12 mouse cellular contexts compared by ENCODE assay signal in the genomic region with DNA sequence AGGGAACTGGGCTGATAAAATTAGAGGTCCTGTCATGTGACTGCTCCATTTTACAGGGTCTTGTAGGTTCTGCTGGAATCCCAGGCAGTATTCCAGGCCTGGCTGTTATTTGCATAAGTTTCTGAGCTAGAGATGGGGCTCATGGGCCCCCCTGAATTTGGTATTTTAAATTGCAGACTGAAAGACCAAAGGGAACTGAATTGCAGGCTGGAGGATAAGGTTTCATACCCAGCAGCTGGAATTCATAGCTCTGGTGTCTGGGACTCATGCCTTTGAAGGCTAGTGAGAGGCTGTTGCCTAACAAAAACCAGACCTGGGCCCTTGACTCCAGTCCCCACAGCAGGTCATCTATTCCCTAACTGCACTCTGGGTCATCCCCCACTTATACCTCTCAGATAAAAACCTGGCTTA. TPM values are rescaled to one million over a fixed set of nuclear protein-coding genes. Genes with fewer than 3 reads are reported as not detected.
DNase-seq lines count a peak whose midpoint lies in the region; ATAC-seq and TF ChIP-seq lines count a peak whose summit lies in the region.
"Had no signal": no experiment of that assay in that cellular context is flagged by ENCODE, and none has a peak within 500 bp of the region (broad histone marks: within the 10 kb centered on the region; RNA-seq: fewer than 3 reads in every experiment).

No protein-coding gene starts in this region.

- ATAC-seq in intestine, embryonic 14.5 days (replicated peaks; ENCODE audit: low FRiP score, low TSS enrichment, low read depth): 0 out of 2 replicates have a peak, but pooled peaks have one; percentile 53
- ATAC-seq in intestine, embryonic 16.5 days: no peak
- peak; percentile 60; the same call in 1 of the 2 replicates for ATAC-seq in stomach, embryonic 15.5 days (ENCODE audit: insufficient read depth, low FRiP score, low read depth)
- ATAC-seq in liver, embryonic 12.5 days: no peak

- DNase-seq in intestine, embryonic 14.5 days (ENCODE audit: low spot score): no peak
- DNase-seq in heart, postnatal 36 days: peak; percentile 36 to 56
- no peak for DNase-seq in thymus, postnatal 0 days (ENCODE audit: low spot score)
- DNase-seq in liver: no peak
- DNase-seq: adrenal gland, adult 8-10 months; kidney, adult 8-10 months; liver, embryonic 13.5 days had no signal

- H3K4me1 ChIP-seq in intestine, embryonic 14.5 days (replicated peaks; ENCODE audit: control insufficient read depth, insufficient read depth, low read length): peaks cover 10% of the 10 kb centered on the region; the same call in 1 of the 2 replicates
- peaks cover 2% of the 10 kb centered on the region; the same call in 1 of the 2 replicates for H3K4me1 ChIP-seq in intestine, embryonic 16.5 days (ENCODE audit: control insufficient read depth, insufficient read depth, low read length)
- H3K4me1 ChIP-seq in embryonic fibroblast, embryonic 13.5 days (ENCODE audit: control insufficient read depth, insufficient read depth, low read length): peaks cover 10% of the 10 kb centered on the region
- peaks cover 3% of the 10 kb centered on the region; the same call in 1 of the 2 replicates for H3K4me1 ChIP-seq in stomach, embryonic 15.5 days
- no peaks in the 10 kb centered on the region for H3K4me1 ChIP-seq in liver, embryonic 12.5 days

- H3K4me2 ChIP-seq in intestine, embryonic 14.5 days (ENCODE audit: low read length): no peak overlapping the region
- no peak overlapping the region for H3K4me2 ChIP-seq in intestine, embryonic 16.5 days (ENCODE audit: low read depth, low read length)
- H3K4me2 ChIP-seq in stomach, embryonic 15.5 days: no peak overlapping the region
- H3K4me2 ChIP-seq in liver, embryonic 12.5 days: no peak overlapping the region
- H3K4me2 ChIP-seq: liver, embryonic 13.5 days had no signal

- H3K27ac ChIP-seq in intestine, embryonic 14.5 days (ENCODE audit: low read depth): no peak overlapping the region
- no peak overlapping the region for H3K27ac ChIP-seq in intestine, embryonic 16.5 days (ENCODE audit: low read length)
- peak overlapping the region; percentile 50 for H3K27ac ChIP-seq in embryonic fibroblast, embryonic 13.5 days (ENCODE audit: insufficient read depth, low read length)
- no peak overlapping the region for H3K27ac ChIP-seq in stomach, embryonic 15.5 days
- H3K27ac ChIP-seq in liver, embryonic 12.5 days: no peak overlapping the region
- H3K27ac ChIP-seq: liver, embryonic 13.5 days had no signal

- no peaks in the 10 kb centered on the region for H3K36me3 ChIP-seq in intestine, embryonic 14.5 days (ENCODE audit: control insufficient read depth, insufficient read depth, low read length)
- no peaks in the 10 kb centered on the region for H3K36me3 ChIP-seq in intestine, embryonic 16.5 days (ENCODE audit: control insufficient read depth, insufficient read depth, low read length)
- no peaks in the 10 kb centered on the region for H3K36me3 ChIP-seq in stomach, embryonic 15.5 days
- no peaks in the 10 kb centered on the region for H3K36me3 ChIP-seq in liver, embryonic 12.5 days
- H3K36me3 ChIP-seq: liver, embryonic 13.5 days had no signal

- no peak overlapping the region for H3K4me3 ChIP-seq in intestine, embryonic 14.5 days (ENCODE audit: low read depth, low read length)
- H3K4me3 ChIP-seq in intestine, embryonic 16.5 days (ENCODE audit: low read length): no peak overlapping the region
- no peak overlapping the region for H3K4me3 ChIP-seq in embryonic fibroblast, embryonic 13.5 days (ENCODE audit: insufficient read depth, low read length)
- H3K4me3 ChIP-seq in stomach, embryonic 15.5 days (replicated peaks): no peak overlapping the region
- H3K4me3 ChIP-seq in liver, embryonic 12.5 days: no peak overlapping the region
- H3K4me3 ChIP-seq: erythroblast, embryonic 14.5 days; liver, embryonic 13.5 days had no signal

- H3K9me3 ChIP-seq in intestine, embryonic 14.5 days (ENCODE audit: control insufficient read depth, low read length): no peaks in the 10 kb centered on the region
- no peaks in the 10 kb centered on the region for H3K9me3 ChIP-seq in intestine, embryonic 16.5 days (ENCODE audit: control insufficient read depth, low read length)
- no peaks in the 10 kb centered on the region for H3K9me3 ChIP-seq in stomach, embryonic 15.5 days
- no peaks in the 10 kb centered on the region for H3K9me3 ChIP-seq in liver, embryonic 12.5 days (replicated peaks)
- H3K9me3 ChIP-seq: liver, embryonic 13.5 days had no signal

- TF ChIP-seq POLR2A in embryonic fibroblast, embryonic 13.5 days (IDR thresholded peaks at IDR 0.05; ENCODE audit: low read depth, low read length): no peak

- no peaks in the 10 kb centered on the region for H3K27me3 ChIP-seq in intestine, embryonic 14.5 days (replicated peaks; ENCODE audit: control insufficient read depth, insufficient read depth, low read length)
- H3K27me3 ChIP-seq in intestine, embryonic 16.5 days (replicated peaks; ENCODE audit: control insufficient read depth, insufficient read depth, low read length): no peaks in the 10 kb centered on the region
- H3K27me3 ChIP-seq in stomach, embryonic 15.5 days (replicated peaks): no peaks in the 10 kb centered on the region
- H3K27me3 ChIP-seq in liver, embryonic 12.5 days (replicated peaks): no peaks in the 10 kb centered on the region
- H3K27me3 ChIP-seq: liver, embryonic 13.5 days had no signal

- intact Hi-C loops in heart, postnatal 36 days (cut with DNase I): no loop called here

- no peak for TF ChIP-seq CTCF in embryonic fibroblast, embryonic 13.5 days (IDR thresholded peaks at IDR 0.05; ENCODE audit: borderline replicate concordance, insufficient read depth, low read length)

- no peak overlapping the region for H3K9ac ChIP-seq in intestine, embryonic 14.5 days (ENCODE audit: low read length)
- H3K9ac ChIP-seq in intestine, embryonic 16.5 days (ENCODE audit: low read depth, low read length): no peak overlapping the region
- no peak overlapping the region for H3K9ac ChIP-seq in stomach, embryonic 15.5 days
- H3K9ac ChIP-seq in liver, embryonic 12.5 days: no peak overlapping the region
- H3K9ac ChIP-seq: liver, embryonic 13.5 days had no signal

RNA-seq across cellular contexts. Expression of a gene that starts 45.6 kb away (rescaled TPM):
- polyA plus RNA-seq in intestine, embryonic 14.5 days (2014; fragmentation: Nextera tagmentation; extraction: Ambion mirVana): 5.5 and 6.0 TPM in 2 replicates
- 6.9 and 8.1 TPM in 2 replicates for polyA plus RNA-seq in intestine, embryonic 16.5 days (2015; fragmentation: Nextera tagmentation; extraction: Ambion mirVana)
- 1.9 and 4.1 TPM in 2 replicates for polyA plus RNA-seq in embryonic fibroblast, embryonic 13.5 days (2011; ENCODE audit: insufficient read length, low read depth, missing spikeins)
- total RNA-seq in heart, postnatal 36 days (2021): 10 to 100 TPM; 16.2 to 21.0 TPM
- polyA plus RNA-seq in stomach, embryonic 15.5 days (2015; fragmentation: Nextera tagmentation; extraction: Ambion mirVana): 9.8 and 10.0 TPM in 2 replicates
- polyA plus RNA-seq in thymus, postnatal 0 days (2015; fragmentation: Nextera tagmentation; extraction: Ambion mirVana): 4.7 and 4.9 TPM in 2 replicates
- 5.4 and 6.3 TPM in 2 replicates for polyA plus RNA-seq in liver, embryonic 12.5 days (2016; fragmentation: Nextera tagmentation; extraction: Ambion mirVana)

Comparison
In these comparisons a context has a peak if more than half of its experiments do, and no peak if none do; other contexts are left out.
1. ATAC-seq: peak in intestine, embryonic 14.5 days (single experiment) and stomach, embryonic 15.5 days (single experiment); none in intestine, embryonic 16.5 days (single experiment) and liver, embryonic 12.5 days (single experiment).
2. DNase-seq: peak in heart, postnatal 36 days (2 of 2); none in intestine, embryonic 14.5 days (single experiment), thymus, postnatal 0 days (single experiment) and liver (single experiment).